Mouse (Mus musculus) limb, embryonic 14.5 days (tissue): ENCODE data around the gene 3110009E18Rik. TPM values are rescaled to one million over a fixed set of nuclear protein-coding genes. Genes with fewer than 3 reads are reported as not detected.

ENCODE experiments used
- ATAC-seq: fragments of 200-750 bp; cut with Nextera tagmentation; 2 replicates; pipeline ENCODE4 v1.8.0; 2017; ENCODE audit warnings: low read depth, moderate number of reproducible peaks, moderate TSS enrichment; ENCODE audit not compliant: low FRiP score
- DNase-seq: peaks from one replicate; pipeline ENCODE4 v3.0.0-alpha.2; 2015; ENCODE audit warnings: low spot score
- H3K27ac ChIP-seq: fragments of 300-500 bp; sonication (generic); replicated peaks from 2 replicates; pipeline ENCODE4 v1.5.1; 2014; ENCODE audit warnings: low read depth, mild to moderate bottlenecking, low read length, moderate library complexity, mixed read lengths
- H3K27me3 ChIP-seq: fragments of 300-500 bp; sonication (generic); 2 replicates; pipeline ENCODE4 v1.6.1; 2014; ENCODE audit warnings: low read length, mixed read lengths; ENCODE audit not compliant: control insufficient read depth, insufficient read depth
- H3K36me3 ChIP-seq: fragments of 300-500 bp; sonication (generic); 2 replicates; pipeline ENCODE4 v1.6.1; 2014; ENCODE audit warnings: mild to moderate bottlenecking, low read length, moderate library complexity, mixed read lengths; ENCODE audit not compliant: control insufficient read depth, insufficient read depth
- H3K4me1 ChIP-seq: fragments of 300-500 bp; sonication (generic); 2 replicates; pipeline ENCODE4 v1.6.1; 2014; ENCODE audit warnings: antibody characterized with exemption, low read length, mixed read lengths; ENCODE audit not compliant: control insufficient read depth, insufficient read depth
- H3K4me2 ChIP-seq: fragments of 300-500 bp; sonication (generic); replicated peaks from 2 replicates; pipeline ENCODE4 v1.6.1; 2014; ENCODE audit warnings: low read depth, mild to moderate bottlenecking, low read length, moderate library complexity; ENCODE audit not compliant: severe bottlenecking
- H3K4me3 ChIP-seq: fragments of 300-500 bp; sonication (generic); replicated peaks from 2 replicates; pipeline ENCODE4 v1.5.1; 2014; ENCODE audit warnings: low read length
- H3K9ac ChIP-seq: fragments of 300-500 bp; sonication (generic); 2 replicates; pipeline ENCODE4 v1.6.1; 2014; ENCODE audit warnings: mild to moderate bottlenecking, low read depth, low read length, moderate library complexity; ENCODE audit not compliant: severe bottlenecking
- H3K9me3 ChIP-seq: fragments of 300-500 bp; sonication (generic); 2 replicates; pipeline ENCODE4 v1.6.1; 2016; ENCODE audit warnings: low read length; ENCODE audit not compliant: control insufficient read depth
- POLR2A ChIP-seq: fragments of 200-500 bp; IDR thresholded peaks from 2 replicates; pipeline ENCODE4 v1.8.0; 2012; ENCODE audit warnings: inconsistent platforms, mild to moderate bottlenecking, moderate library complexity, borderline replicate concordance; ENCODE audit not compliant: insufficient read depth, insufficient read length; ENCODE audit errors: extremely low read depth
- WGBS: fragments of 180-500 bp; shearing (Covaris S2); extraction: QIAGEN DNeasy Blood & Tissue Kit; methylation state at CpG from one replicate; pipeline ENCODE4 v1.1.7; 2014; 5-methylcytosine and 5-hydroxymethylcytosine counted together
- polyA plus RNA-seq, 2 experiments: library from polyadenylated mRNA; depleted of rRNA in 1 of 2; stranded (reverse) in 1 of 2; unstranded in 1 of 2; fragments of >200 nt; fragmentation: Nextera tagmentation in 1 of 2; extraction: Ambion mirVana in 1 of 2; gene quantifications; 2 replicates each; pipeline versions ENCODE4 v1.2.1 to v1.2.3; 2012 to 2014

The 3110009E18Rik gene
- polyA plus RNA-seq, 2 experiments: 11.4 to 20.9 TPM

DNA sequence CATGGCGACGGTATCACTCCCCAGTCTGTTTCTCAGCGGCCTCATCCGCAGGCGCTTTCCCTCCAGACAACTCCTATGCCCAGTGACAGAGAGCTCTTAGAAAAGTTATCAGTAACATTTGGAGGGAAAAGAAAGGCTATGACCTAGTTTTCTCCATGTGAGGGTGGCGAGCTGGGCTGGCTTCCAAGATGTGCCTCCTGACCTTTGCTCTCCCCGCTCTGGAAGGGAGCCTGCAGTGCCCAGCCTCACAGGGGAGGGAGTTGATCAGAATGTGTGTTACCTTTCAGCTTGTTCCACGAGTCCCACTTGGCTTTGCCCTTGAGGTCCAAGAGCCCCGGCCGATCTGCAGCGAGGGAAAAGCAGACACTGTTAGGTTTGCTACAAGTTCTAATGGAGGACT lies 4.9 kb upstream of the 3110009E18Rik start:
- peaks cover 3% of the 10 kb centered on the region; the same call in 1 of the 2 replicates for H3K9me3 ChIP-seq
- no peak for TF ChIP-seq POLR2A
- ATAC-seq: no peak
- H3K9ac ChIP-seq: no peak overlapping the region
- peaks cover 41% of the 10 kb centered on the region for H3K36me3 ChIP-seq
- WGBS: 87% methylated on average over 11 of the region's 11 CpGs
- peaks cover 10% of the 10 kb centered on the region for H3K4me1 ChIP-seq
- peak overlapping the region; percentile 55 for H3K27ac ChIP-seq
- H3K4me3 ChIP-seq: no peak overlapping the region
- no peaks in the 10 kb centered on the region for H3K27me3 ChIP-seq
- no peak overlapping the region for H3K4me2 ChIP-seq
- no peak for DNase-seq

DNA sequence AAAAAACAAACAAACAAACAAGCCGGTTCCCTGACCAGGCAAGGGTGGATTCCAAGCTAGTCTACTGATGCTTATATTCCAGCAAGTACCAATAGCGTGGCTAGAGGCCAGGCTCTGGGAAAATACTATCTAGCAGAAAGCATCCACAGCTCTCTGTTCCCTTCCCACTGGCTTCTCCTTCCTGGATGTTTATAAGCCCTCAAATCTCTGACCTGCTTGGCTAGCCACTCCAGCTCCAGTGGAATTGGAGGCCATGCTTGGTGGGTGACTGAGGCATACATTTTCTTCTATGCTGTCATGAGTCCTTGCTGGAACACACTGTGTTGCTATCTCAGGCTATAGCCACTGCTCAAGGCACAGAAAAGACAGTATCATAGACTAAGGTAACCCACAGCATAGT lies 2.1 kb upstream of the 3110009E18Rik start:
- peaks cover 3% of the 10 kb centered on the region; the same call in 1 of the 2 replicates for H3K9me3 ChIP-seq
- DNase-seq (no peak), ATAC-seq (no peak)
- WGBS: 91% methylated on average over 2 of the region's 2 CpGs
- H3K27me3 ChIP-seq: no peaks in the 10 kb centered on the region
- no peak overlapping the region for H3K27ac ChIP-seq
- peaks cover 10% of the 10 kb centered on the region for H3K4me1 ChIP-seq
- H3K9ac ChIP-seq: 0 out of 2 replicates have a peak overlapping the region, but pooled peaks have one; percentile 13
- H3K4me2 ChIP-seq: no peak overlapping the region
- H3K4me3 ChIP-seq: no peak overlapping the region
- H3K36me3 ChIP-seq: peaks cover 26% of the 10 kb centered on the region
- TF ChIP-seq POLR2A: no peak

GRCm38 (mm10) chr1:120119389-120119788 lies 1.6 kb upstream of the 3110009E18Rik start:
- peaks cover 10% of the 10 kb centered on the region for H3K4me1 ChIP-seq
- WGBS: 91% methylated on average over 4 of the region's 4 CpGs
- H3K9ac ChIP-seq: 0 out of 2 replicates have a peak overlapping the region, but pooled peaks have one; percentile 60
- peak overlapping the region; percentile 88 for H3K4me2 ChIP-seq
- no peak for TF ChIP-seq POLR2A
- ATAC-seq: no peak
- H3K36me3 ChIP-seq: peaks cover 22% of the 10 kb centered on the region
- H3K27me3 ChIP-seq: no peaks in the 10 kb centered on the region
- no peak for DNase-seq
- H3K27ac ChIP-seq: no peak overlapping the region
- peak overlapping the region; percentile 51; the same call in 1 of the 2 replicates for H3K4me3 ChIP-seq
- H3K9me3 ChIP-seq: no peaks in the 10 kb centered on the region

GRCm38 (mm10) chr1:120120141-120120968 lies 632 bp upstream of the 3110009E18Rik start:
- peak overlapping the region; percentile 88 for H3K4me2 ChIP-seq
- H3K9me3 ChIP-seq: no peaks in the 10 kb centered on the region
- no peak for TF ChIP-seq POLR2A
- ATAC-seq (peak; percentile 36), DNase-seq (peak; percentile 11)
- peaks cover 12% of the 10 kb centered on the region for H3K36me3 ChIP-seq
- H3K4me1 ChIP-seq: peaks cover 10% of the 10 kb centered on the region
- H3K27me3 ChIP-seq: no peaks in the 10 kb centered on the region
- 5% methylated on average over 24 of the region's 24 CpGs for WGBS
- peak overlapping the region; percentile 72 for H3K27ac ChIP-seq
- peak overlapping the region; percentile 51 for H3K4me3 ChIP-seq
- H3K9ac ChIP-seq: peak overlapping the region; percentile 60

DNA sequence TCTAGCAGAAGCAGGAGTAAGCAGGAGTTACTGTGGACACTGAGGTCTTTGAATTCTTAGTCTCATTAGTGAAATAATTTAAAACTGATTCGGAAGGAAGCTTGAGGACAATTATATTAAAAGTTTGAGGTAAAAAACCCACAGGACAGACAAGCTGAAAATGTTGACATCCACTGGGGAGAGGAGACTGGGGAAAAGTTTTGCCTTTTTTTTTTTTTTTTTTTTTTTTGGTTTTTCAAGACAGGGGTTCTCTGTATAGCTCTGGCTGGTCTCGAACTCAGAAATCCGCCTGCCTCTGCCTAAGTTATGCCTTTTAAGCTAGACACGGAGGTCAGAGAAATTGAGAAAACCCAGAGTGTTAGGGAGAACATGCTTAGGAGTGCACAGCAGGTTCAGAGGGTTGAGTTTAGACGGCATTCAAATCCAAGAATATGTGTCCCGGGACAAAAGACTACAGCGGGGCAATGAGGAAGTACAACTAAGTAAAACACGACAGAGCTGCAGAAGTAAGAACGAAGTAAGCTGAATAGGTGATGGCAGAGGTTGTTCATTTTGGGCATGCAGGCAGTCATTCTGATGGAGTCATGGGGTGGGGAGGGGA lies 1.0 kb downstream of the 3110009E18Rik start:
- no peak overlapping the region for H3K9ac ChIP-seq
- peak overlapping the region; percentile 83 for H3K27ac ChIP-seq
- ATAC-seq (no peak), DNase-seq (no peak)
- H3K36me3 ChIP-seq: no peaks in the 10 kb centered on the region
- no peaks in the 10 kb centered on the region for H3K27me3 ChIP-seq
- no peaks in the 10 kb centered on the region for H3K9me3 ChIP-seq
- WGBS: 86% methylated on average over 9 of the region's 9 CpGs
- peaks cover 10% of the 10 kb centered on the region for H3K4me1 ChIP-seq
- peak overlapping the region; percentile 51 for H3K4me3 ChIP-seq
- peak overlapping the region; percentile 88 for H3K4me2 ChIP-seq
- no peak for TF ChIP-seq POLR2A
